Mouse (Mus musculus) CH12F3 (cell line): Measurements from ENCODE around the gene Nol10.
"Not testable (repeated sequence)": the region's sequence is repeated elsewhere in the genome, so short reads cannot be mapped to it uniquely, and the experiment has no call there.

ENCODE experiments used
- in situ Hi-C: fragments of 300-500 bp; cut with MboI; formaldehyde crosslinking; loops from 2 replicates; pipeline ENCODE4 v1.14.3; 2020; ENCODE audit warnings: low sequenced_read_pairs

Gene Nol10

DNA sequence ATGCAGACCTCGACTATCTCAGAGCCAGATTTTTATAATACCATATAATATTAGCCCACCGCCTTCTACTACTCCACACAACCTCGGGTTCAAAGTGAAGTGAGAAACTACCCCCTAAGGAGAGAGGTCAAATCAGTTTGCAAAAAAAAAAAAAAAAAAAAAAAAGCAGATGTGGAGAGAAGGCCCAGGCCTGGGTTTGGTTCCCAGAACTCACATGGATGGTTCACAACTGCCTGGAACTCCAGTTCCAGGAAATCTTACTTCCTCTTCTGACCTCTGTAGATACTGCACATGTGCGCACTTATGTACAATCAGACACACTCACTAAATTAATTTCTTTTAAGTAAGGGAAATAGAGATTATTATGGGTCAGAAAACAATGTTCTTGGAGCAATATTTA lies 102.2 kb downstream of the Nol10 start:
- in situ Hi-C loops = no loop called here

DNA sequence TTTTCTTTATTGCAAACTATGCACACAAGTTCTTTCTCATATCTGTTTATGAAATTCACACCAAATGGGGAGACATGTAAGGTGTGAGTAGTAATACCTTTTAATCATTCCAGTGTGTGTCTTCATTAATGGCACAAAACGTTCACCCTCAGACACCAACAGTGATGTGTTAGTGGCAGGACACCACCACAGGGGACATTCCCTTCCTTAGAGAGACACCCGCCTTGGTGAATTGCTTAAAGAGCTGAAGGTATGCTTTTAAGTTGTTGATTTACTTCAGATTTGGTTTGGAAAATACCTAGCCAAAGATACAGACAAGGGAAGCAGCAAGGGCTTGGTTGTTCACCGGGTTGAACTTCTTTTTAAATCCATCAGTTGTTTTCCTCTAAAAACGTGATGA lies 102.7 kb downstream of the Nol10 start:
- in situ Hi-C loops = no loop called here

DNA sequence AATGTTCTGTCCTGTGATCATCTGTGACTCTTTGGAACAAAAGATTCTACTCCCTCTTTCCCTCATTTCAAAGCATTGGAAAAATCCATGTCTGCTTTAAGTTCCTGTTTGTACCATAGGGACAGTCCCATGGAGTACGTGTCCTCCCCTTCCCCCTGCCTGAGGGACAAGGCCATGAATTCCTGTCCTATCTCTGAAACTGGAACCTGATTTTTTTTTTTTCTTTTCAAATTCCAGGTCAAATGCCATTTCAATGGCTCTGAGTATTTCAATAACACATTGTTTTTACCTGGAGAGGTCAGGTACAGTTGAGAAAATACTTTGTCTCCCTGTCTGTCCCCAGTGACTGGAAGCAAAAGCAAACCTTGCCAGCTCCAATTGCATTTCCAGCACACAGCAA lies 104.0 kb downstream of the Nol10 start:
- in situ Hi-C loops = no loop called here

DNA sequence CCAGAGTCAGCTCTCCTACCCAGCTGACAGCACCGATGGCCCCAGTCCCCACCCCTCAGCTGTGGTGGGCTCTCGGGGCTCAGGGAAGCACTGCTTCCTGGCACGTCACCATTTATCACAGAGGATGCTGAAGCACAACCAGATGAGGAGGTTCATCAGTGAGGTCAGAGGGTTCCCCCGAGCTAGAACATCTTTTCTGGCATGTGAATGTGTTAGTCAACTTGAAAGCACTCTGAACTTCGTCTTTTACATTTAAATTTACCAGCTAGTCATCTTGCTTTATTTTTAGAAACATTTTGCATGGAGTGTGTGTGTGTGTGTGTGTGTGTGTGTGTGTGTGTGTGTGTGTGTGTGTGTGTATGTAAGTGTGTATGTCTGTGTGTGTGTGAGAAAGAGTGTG lies 105.7 kb downstream of the Nol10 start:
- in situ Hi-C loops = no loop called here

DNA sequence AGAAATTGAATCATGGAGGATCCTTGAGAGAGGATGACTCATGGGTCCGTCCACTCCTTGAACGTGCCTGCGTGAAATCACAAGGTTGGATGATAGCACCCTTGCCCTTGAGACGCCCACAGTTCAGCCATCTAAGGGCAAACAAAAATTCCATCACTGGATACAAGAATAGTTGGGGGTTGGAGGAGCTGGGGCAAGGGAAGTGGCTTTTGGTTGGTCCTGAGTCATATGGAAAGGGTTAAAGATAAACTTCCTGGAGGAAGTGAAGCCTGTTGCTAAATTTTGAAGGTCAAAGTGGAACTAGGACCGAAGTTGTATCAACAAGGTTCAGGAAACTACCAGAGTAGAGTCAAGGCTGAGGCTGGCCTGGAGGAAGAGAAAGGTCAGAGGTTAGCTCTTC lies 106.8 kb downstream of the Nol10 start:
- in situ Hi-C loops = no loop called here

DNA sequence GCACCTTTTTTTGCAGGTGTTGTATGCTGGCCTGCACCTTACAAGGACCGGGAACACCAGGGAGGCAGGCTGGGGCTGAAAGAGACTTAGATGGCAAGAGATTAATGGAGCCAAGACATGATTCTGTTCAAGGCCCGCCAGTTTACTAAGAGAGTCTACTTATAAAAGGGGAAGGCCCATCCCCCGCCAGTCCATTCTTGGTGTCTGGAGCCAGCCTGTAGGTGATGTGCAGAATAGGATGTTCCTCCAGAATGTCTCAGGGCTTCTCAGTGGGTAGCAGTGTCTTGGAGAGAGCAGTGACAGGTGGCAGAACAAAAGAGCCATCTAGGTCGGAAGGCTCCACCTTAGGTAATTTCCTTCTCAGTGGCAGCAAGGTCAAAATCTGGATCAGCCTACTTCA lies 111.0 kb downstream of the Nol10 start:
- in situ Hi-C loops = not testable (repeated sequence)

DNA sequence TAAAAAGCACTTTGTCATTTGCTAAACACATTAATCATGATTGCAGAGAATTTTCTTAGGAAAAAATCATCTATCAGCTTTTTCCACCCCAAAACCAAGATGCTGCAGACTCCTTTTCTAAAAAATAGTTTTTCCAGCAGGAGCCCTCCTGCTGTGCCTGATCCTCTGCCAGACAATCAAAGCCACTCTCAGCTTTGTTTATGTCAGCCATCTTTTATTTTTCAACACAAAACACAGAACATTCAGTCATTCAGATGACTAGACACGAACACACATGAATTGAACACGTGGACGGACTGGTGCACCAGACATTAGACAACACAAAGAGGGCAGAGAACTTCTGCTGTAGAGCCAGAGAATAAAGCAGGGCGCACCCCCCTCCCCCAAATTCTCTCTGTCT lies 115.4 kb downstream of the Nol10 start:
- in situ Hi-C loops = no loop called here

DNA sequence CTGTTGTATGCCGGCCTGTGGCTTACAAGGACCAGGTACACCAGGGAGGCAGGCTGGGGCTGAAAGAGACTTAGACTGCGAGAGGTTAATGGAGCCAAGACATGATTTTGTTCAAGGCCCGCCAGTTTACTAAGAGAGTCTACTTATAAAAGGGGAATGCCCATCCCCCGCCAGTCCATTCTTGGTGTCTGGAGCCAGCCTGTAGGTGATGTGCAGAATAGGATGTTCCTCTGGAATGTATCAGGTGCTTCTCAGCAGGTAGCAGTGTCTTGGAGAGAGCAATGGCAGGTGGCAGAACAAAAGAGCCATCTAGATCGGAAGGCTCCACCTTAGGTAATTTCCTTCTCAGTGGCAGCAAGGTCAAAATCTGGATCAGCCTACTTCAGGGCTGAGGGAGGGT lies 116.3 kb downstream of the Nol10 start:
- in situ Hi-C loops = not testable (repeated sequence)

DNA sequence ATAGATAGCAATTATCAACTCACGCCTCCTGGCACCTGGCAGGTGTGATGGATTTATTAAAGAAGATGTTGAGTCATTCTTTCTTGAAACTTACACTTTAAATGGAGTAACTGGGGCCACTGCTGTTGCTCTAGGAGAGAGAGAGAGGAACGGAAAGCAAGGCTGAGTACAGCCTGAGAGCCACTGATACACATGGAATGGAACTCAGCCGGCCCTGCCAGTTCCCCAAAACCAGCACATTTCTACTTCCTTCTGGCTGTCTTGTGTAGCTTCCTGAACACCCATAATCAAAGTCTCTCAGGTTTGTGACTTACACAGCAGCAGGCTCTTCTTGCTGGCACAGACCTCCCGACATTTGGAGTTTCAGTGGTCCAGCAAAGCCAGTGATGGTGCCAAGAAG lies 118.5 kb downstream of the Nol10 start:
- in situ Hi-C loops = no loop called here

DNA sequence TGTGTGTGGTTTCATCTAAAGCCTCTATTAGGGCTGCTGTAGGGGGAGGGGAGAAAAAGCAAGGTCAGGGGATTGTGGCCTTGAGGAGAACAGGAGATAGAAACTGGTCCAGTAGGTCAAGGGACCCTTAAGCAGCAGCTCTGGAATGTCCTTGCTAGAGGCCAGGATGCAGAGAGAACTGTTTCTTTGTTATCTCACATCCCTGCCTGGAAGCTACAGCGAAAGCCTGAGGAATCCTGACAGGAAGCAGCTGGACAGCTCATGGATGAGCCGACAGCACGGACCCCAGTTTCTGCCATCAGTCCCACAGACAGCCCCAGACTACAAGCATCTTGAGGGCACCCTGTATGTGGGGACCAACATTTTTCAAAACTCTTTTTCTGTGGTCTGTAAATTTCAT lies 120.1 kb downstream of the Nol10 start:
- in situ Hi-C loops = no loop called here

DNA sequence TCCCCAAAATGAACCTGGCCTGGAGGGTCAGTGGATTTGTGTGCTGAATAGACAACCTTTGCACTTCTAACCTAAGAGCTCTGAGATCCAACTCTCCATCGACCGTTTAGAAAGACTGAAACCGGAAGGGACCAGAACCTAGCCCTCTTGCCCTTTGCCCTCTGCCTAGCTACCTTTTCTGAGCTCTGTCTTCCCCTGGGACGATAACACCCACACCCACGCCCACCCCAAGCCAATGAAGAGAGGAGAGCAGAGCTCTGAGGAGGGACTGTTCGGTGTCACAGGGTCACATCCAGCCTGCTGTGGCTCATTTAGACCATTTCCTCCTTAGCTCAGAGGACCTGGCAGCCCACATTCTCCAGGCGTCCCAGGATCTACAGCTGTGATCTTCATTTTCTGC lies 121.6 kb downstream of the Nol10 start:
- in situ Hi-C loops = no loop called here

DNA sequence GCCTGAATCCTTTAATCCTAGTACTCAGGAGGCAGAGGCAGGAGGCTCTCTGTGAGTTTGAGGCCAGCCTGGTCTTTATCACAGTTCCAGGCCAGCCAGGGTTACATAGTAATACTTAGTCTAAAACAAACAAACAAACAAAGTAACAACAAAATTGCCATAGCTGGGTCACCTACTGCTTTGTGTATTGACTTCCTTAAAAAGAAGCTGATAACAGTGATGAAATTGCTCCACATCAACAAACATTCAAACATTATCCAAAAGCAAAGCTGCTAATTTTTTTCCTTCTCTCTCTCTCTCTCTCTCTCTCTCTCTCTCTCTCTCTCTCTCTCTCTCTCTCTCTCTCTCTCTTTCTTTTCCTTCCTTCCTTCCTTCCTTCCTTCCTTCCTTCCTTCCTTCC lies 122.3 kb downstream of the Nol10 start:
- in situ Hi-C loops = not testable (repeated sequence)

DNA sequence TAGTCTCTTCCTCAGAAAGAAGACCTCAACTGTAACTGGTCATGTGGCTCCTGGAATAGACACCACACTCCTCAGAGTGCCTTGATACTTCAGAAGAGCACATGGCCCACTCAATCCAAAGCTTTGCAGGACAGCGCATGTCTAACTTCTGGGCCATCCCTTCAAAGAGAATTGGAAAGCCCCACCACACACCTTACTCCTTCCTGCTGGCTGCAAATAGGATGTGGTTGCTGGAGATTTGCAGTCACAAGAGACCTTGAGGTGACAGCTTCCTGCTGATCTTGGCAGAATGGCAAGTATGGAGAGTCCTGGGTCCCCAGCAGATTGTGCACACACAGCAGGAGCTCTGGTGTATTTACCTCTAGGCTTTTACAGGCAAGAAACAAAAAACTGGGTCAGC lies 123.1 kb downstream of the Nol10 start:
- in situ Hi-C loops = no loop called here

DNA sequence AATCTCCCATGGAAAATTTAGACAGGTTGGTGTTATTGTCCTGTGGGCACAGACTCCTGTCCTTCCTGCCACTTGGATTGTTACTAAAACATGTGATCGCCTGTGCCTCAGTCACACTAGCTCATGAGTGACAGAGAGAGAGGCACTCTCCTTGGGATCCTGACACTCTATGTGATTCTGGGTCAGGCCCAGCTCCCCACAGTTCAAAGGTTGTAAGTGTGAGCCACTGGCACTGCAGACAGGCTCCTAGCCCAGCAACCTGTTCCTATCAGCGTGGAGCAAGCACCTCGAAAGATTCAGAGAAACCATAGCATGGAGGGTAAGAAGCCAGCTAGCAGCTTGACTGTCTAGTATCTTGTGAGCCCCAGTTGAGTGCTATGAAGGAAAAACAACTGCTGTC lies 124.9 kb downstream of the Nol10 start:
- in situ Hi-C loops = no loop called here

DNA sequence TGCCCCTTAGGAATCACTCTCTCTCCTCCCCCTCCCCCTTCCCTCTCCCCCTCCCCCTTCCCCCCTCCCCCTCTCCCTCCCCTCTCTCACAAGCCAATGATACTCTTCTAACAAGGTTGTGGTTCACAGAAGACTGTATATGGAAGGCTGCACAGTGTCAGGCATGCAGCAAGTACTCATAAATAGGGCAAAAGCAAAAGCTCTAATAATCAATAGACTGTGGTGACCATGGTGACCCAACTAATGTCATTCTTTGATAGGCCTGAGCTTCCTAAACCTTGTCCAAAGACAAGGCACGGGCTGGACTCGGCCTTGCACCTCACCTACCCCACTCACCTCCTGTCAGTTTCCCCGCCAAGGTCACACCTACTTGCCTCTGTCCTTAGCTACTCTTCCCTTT lies 125.6 kb downstream of the Nol10 start:
- in situ Hi-C loops = no loop called here

DNA sequence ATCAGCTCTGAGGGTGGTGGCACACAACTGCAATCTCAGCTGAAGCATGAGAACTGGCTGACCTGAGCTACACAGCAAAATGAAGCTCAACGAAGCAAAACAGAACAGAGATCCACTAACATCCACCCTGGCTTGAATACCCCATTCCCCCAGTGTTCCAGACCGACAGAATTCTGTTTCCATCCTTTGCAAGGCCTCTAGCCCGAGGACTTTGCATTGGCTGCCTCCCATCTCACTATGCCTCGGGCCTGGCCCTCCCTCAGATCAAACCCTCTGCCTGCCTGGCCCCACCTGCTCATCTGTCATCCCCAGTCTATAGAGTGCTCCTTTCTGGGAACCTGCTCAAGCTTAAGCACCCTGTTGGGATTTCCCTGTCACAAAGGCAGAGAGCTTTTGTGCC lies 126.4 kb downstream of the Nol10 start:
- in situ Hi-C loops = no loop called here

DNA sequence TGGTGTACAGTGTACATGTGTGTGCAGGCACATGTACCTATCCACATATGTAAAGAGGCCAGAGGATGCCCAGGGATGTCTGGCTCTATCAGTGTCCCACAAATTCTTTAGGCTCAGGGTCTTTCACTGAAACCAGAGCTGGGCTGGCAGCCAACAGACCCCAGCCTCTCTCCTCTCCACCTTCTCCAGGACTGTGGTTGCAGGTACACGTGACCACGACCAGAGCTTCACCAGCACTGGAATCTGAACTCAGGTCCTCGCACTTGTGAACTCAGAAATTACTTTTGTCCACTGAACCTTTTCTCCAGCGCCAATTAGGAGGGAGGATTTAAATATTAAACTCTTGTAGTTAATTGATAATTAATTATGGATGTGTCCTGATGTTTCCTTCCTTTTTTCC lies 126.9 kb downstream of the Nol10 start:
- in situ Hi-C loops = no loop called here

DNA sequence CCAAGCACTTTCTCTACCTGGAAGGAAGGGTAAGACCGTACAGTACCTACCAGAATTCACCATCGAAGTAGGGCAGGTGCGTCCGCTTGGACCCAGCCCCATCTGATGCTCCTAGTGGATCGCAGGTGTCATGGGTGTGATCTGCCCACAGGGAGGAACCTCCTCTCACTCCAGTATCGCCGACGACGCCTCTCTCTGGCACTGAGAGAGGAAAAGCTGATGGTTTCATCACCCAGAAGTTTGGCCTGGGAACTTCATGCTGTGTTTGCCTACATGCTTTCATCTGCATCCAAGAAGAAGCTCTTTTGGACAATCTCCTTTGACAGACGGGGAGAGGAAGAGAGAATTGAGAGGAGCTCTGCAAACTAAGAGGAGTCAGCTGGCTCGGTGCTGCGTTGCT lies 129.9 kb downstream of the Nol10 start:
- in situ Hi-C loops = no loop called here

DNA sequence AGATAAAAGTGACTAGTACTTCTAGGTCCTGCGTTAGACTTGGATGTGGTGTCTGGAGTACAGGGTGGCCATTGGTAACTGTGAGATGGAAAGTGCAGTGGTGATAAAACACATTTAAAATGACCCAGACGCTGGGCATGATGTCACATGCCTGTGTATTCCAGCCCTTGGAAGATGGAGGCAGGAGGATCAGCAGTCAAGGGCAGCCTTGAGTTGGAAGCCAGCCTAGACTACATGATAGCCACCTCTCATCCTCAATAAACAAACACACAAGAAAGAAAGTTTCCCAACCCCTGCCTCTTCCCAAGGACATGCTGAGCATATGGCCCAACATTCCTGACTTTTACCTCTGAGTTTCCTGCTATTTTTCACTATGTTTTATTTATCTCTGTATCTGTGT lies 130.6 kb downstream of the Nol10 start:
- in situ Hi-C loops = no loop called here
